Mouse (Mus musculus) liver, embryonic 16.5 days (tissue): Measurements from ENCODE around the gene Uba52. TPM values are rescaled to one million over a fixed set of nuclear protein-coding genes. Genes with fewer than 3 reads are reported as not detected.
"Not testable (repeated sequence)": the region's sequence is repeated elsewhere in the genome, so short reads cannot be mapped to it uniquely, and the experiment has no call there.

Experiments used
- ATAC-seq: fragments of 200-750 bp; cut with Nextera tagmentation; 2 replicates; pipeline ENCODE4 v1.8.0; 2017; ENCODE audit warnings: low read depth, mild to moderate bottlenecking, moderate number of reproducible peaks, moderate library complexity
- H3K27ac ChIP-seq: fragments of 300-500 bp; sonication (generic); 2 replicates; pipeline ENCODE4 v1.5.1; 2014; ENCODE audit warnings: mild to moderate bottlenecking, low read length
- H3K27me3 ChIP-seq: fragments of 300-500 bp; sonication (generic); 2 replicates; pipeline ENCODE4 v1.6.1; 2014; ENCODE audit warnings: low read depth, low read length, mixed read lengths; ENCODE audit not compliant: control insufficient read depth, insufficient read depth
- H3K36me3 ChIP-seq: fragments of 300-500 bp; sonication (generic); 2 replicates; pipeline ENCODE4 v1.6.1; 2014; ENCODE audit warnings: mild to moderate bottlenecking; ENCODE audit not compliant: control insufficient read depth, insufficient read depth
- H3K4me1 ChIP-seq: fragments of 300-500 bp; sonication (generic); 2 replicates; pipeline ENCODE4 v1.6.1; 2014; ENCODE audit warnings: low read depth, low read length, mixed read lengths; ENCODE audit not compliant: control insufficient read depth
- H3K4me2 ChIP-seq: fragments of 300-500 bp; sonication (generic); 2 replicates; pipeline ENCODE4 v1.6.1; 2014; ENCODE audit warnings: low read depth, low read length, mixed read lengths
- H3K4me3 ChIP-seq: fragments of 300-500 bp; sonication (generic); 2 replicates; pipeline ENCODE4 v1.5.1; 2014; ENCODE audit warnings: low read depth, mild to moderate bottlenecking, low read length
- H3K9ac ChIP-seq: fragments of 300-500 bp; sonication (generic); 2 replicates; pipeline ENCODE4 v1.6.1; 2014; ENCODE audit warnings: low read depth, low read length
- H3K9me3 ChIP-seq: fragments of 300-500 bp; sonication (generic); replicated peaks from 2 replicates; pipeline ENCODE4 v1.6.1; 2016; ENCODE audit warnings: low read length; ENCODE audit not compliant: control insufficient read depth
- WGBS: fragments of 180-500 bp; shearing (Covaris S2); extraction: QIAGEN DNeasy Blood & Tissue Kit; methylation state at CpG from one replicate; pipeline ENCODE4 v1.1.7; 2014; ENCODE audit not compliant: insufficient replicate concordance; 5-methylcytosine and 5-hydroxymethylcytosine counted together
- polyA plus RNA-seq: library from polyadenylated mRNA; unstranded; fragments of >200 nt; fragmentation: Nextera tagmentation; extraction: Ambion mirVana; gene quantifications from 2 replicates; pipeline ENCODE4 v1.2.1, GENCODE M21; 2015

The Uba52 gene
- polyA plus RNA-seq, 1 experiment from 2014 or later: 490 TPM

- H3K9ac ChIP-seq: peak overlapping the region; percentile 99; the same call in 1 of the 2 replicates
- H3K4me1 ChIP-seq: peaks cover 29% of the 10 kb centered on the region
- peak overlapping the region; percentile 99 for H3K27ac ChIP-seq
- H3K36me3 ChIP-seq: peaks cover 27% of the 10 kb centered on the region
- no peaks in the 10 kb centered on the region for H3K9me3 ChIP-seq
- no peaks in the 10 kb centered on the region for H3K27me3 ChIP-seq
- WGBS: 69% methylated on average over 2 of the region's 2 CpGs
- ATAC-seq: no peak
- peak overlapping the region; percentile 99 for H3K4me3 ChIP-seq
- H3K4me2 ChIP-seq: peak overlapping the region; percentile 76
Observed at GRCm38 (mm10) chr8:70511770-70512169, 1.2 kb upstream of the Uba52 start.

GRCm38 (mm10) chr8:70511174-70511573 lies 573 bp upstream of the Uba52 start:
- not testable (repeated sequence) for H3K9me3 ChIP-seq, H3K27me3 ChIP-seq, ATAC-seq
- Histone ChIP-seq H3K27ac (peak overlapping the region; percentile 99), H3K36me3 (peaks cover 27% of the 10 kb centered on the region), H3K9ac (peak overlapping the region; percentile 99), H3K4me1 (peaks cover 31% of the 10 kb centered on the region), H3K4me3 (peak overlapping the region; percentile 99), H3K4me2 (peak overlapping the region; percentile 76)
- WGBS: 37% methylated on average over 6 of the region's 6 CpGs

GRCm38 (mm10) chr8:70509281-70509952 lies 1.2 kb downstream of the Uba52 start:
- 2% methylated on average over 25 of the region's 25 CpGs for WGBS

GRCm38 (mm10) chr8:70507027-70507393 lies 3.6 kb downstream of the Uba52 start:
- Histone ChIP-seq H3K27me3 (peaks cover 7% of the 10 kb centered on the region), H3K9me3 (no peaks in the 10 kb centered on the region), H3K4me2 (peak overlapping the region; percentile 92), H3K4me3 (peak overlapping the region; percentile 71), H3K4me1 (peaks cover 54% of the 10 kb centered on the region), H3K27ac (peak overlapping the region; percentile 87), H3K36me3 (peaks cover 18% of the 10 kb centered on the region), H3K9ac (no peak overlapping the region)
- no peak for ATAC-seq
- WGBS: 54% methylated on average over 5 of the region's 5 CpGs

More at GRCm38 (mm10) chr8:70509281-70509952, 1.2 kb downstream of the Uba52 start:
- H3K4me1 ChIP-seq: peaks cover 46% of the 10 kb centered on the region
- H3K4me2 ChIP-seq: peak overlapping the region; percentile 76
- H3K9ac ChIP-seq: peak overlapping the region; percentile 99
- peaks cover 27% of the 10 kb centered on the region for H3K36me3 ChIP-seq
- no peak for ATAC-seq
- H3K27me3 ChIP-seq: no peaks in the 10 kb centered on the region
- peak overlapping the region; percentile 99 for H3K4me3 ChIP-seq
- H3K9me3 ChIP-seq: no peaks in the 10 kb centered on the region
- peak overlapping the region; percentile 99 for H3K27ac ChIP-seq

GRCm38 (mm10) chr8:70506328-70507026 lies 4.1 kb downstream of the Uba52 start, which contains the start of gene Rex1bd:
Gene Rex1bd (minus strand): TSS chr8:70506752.
- H3K9me3 ChIP-seq: no peaks in the 10 kb centered on the region
- peaks cover 12% of the 10 kb centered on the region for H3K27me3 ChIP-seq
- peak; percentile 77 for ATAC-seq
- peak within 1 kb of the TSS; percentile 92 for H3K4me2 ChIP-seq
- H3K27ac ChIP-seq: peak within 1 kb of the TSS; percentile 87
- H3K4me3 ChIP-seq: peak within 1 kb of the TSS; percentile 71
- peaks cover 54% of the 10 kb centered on the region for H3K4me1 ChIP-seq
- H3K9ac ChIP-seq: peak within 1 kb of the TSS; percentile 87
- WGBS: 2% methylated on average over 40 of the region's 40 CpGs
- H3K36me3 ChIP-seq: peaks cover 18% of the 10 kb centered on the region

GRCm38 (mm10) chr8:70505698-70506327 lies 4.8 kb downstream of the Uba52 start:
- H3K4me3 ChIP-seq: peak overlapping the region; percentile 71
- ATAC-seq: no peak; the same call in 1 of the 2 replicates
- WGBS: 40% methylated on average over 32 of the region's 32 CpGs
- no peaks in the 10 kb centered on the region for H3K9me3 ChIP-seq
- H3K9ac ChIP-seq: peak overlapping the region; percentile 87
- H3K27ac ChIP-seq: peak overlapping the region; percentile 87
- H3K36me3 ChIP-seq: peaks cover 18% of the 10 kb centered on the region
- H3K4me1 ChIP-seq: peaks cover 58% of the 10 kb centered on the region
- peaks cover 18% of the 10 kb centered on the region for H3K27me3 ChIP-seq
- H3K4me2 ChIP-seq: peak overlapping the region; percentile 92

GRCm38 (mm10) chr8:70504851-70505250 lies 5.8 kb downstream of the Uba52 start:
- Histone ChIP-seq H3K4me3 (no peak overlapping the region), H3K4me1 (peaks cover 68% of the 10 kb centered on the region), H3K27ac (no peak overlapping the region), H3K9me3 (no peaks in the 10 kb centered on the region), H3K4me2 (no peak overlapping the region), H3K27me3 (peaks cover 23% of the 10 kb centered on the region), H3K36me3 (peaks cover 18% of the 10 kb centered on the region), H3K9ac (no peak overlapping the region)
- no peak for ATAC-seq
- 75% methylated on average over 3 of the region's 3 CpGs for WGBS

- Histone ChIP-seq H3K27ac (no peak overlapping the region), H3K36me3 (peaks cover 18% of the 10 kb centered on the region), H3K4me1 (peaks cover 71% of the 10 kb centered on the region), H3K27me3 (peaks cover 25% of the 10 kb centered on the region), H3K4me2 (no peak overlapping the region), H3K9ac (no peak overlapping the region), H3K4me3 (no peak overlapping the region), H3K9me3 (no peaks in the 10 kb centered on the region)
- ATAC-seq: no peak
- WGBS: 85% methylated on average over 16 of the region's 16 CpGs
Observed at GRCm38 (mm10) chr8:70504291-70504716, 6.3 kb downstream of the Uba52 start.
